Mouse (Mus musculus): ENCODE results near the gene Ren1. TPM values are rescaled to one million over a fixed set of nuclear protein-coding genes. Genes with fewer than 3 reads are reported as not detected.

The Ren1 gene
- polyA plus RNA-seq, 2 experiments, result 0.48 to 2.8 TPM

GRCm38 (mm10) chr1:133387539-133388268 lies 37.4 kb downstream of the Ren1 start:
- Histone ChIP-seq H3K4me2 (replicated peaks; ENCODE audit: low read depth, low read length, severe bottlenecking) (no peak overlapping the region), H3K27me3 (ENCODE audit: control insufficient read depth, insufficient read depth, low read length) (no peaks in the 10 kb centered on the region), H3K9me3 (ENCODE audit: control insufficient read depth, low read length) (no peaks in the 10 kb centered on the region), H3K36me3 (ENCODE audit: control insufficient read depth, insufficient read depth, low read length) (no peaks in the 10 kb centered on the region), H3K4me1 (ENCODE audit: control insufficient read depth, insufficient read depth, low read length) (no peaks in the 10 kb centered on the region; the same call in 1 of the 2 replicates), H3K4me3 (replicated peaks; ENCODE audit: low read length) (no peak overlapping the region), H3K27ac (replicated peaks; ENCODE audit: low read depth, low read length) (no peak overlapping the region), H3K9ac (ENCODE audit: low read depth, low read length, severe bottlenecking) (no peak overlapping the region)
- DNase-seq (ENCODE audit: low spot score) (no peak), ATAC-seq (ENCODE audit: low FRiP score, low read depth) (no peak)
- 64% methylated on average over 19 of the region's 19 CpGs for WGBS
- no peak for TF ChIP-seq POLR2A (IDR thresholded peaks at IDR 0.05; ENCODE audit: borderline replicate concordance, extremely low read depth, insufficient read depth, insufficient read length)

- H3K27me3 ChIP-seq (ENCODE audit: control insufficient read depth, insufficient read depth, low read length), result no peaks in the 10 kb centered on the region
- H3K9ac ChIP-seq (ENCODE audit: low read depth, low read length, severe bottlenecking), result no peak overlapping the region
- no peaks in the 10 kb centered on the region for H3K9me3 ChIP-seq (ENCODE audit: control insufficient read depth, low read length)
- H3K4me3 ChIP-seq (replicated peaks; ENCODE audit: low read length), result no peak overlapping the region
- 69% methylated on average over 4 of the region's 4 CpGs for WGBS
- no peaks in the 10 kb centered on the region for H3K36me3 ChIP-seq (ENCODE audit: control insufficient read depth, insufficient read depth, low read length)
- no peak for DNase-seq (ENCODE audit: low spot score)
- H3K4me2 ChIP-seq (replicated peaks; ENCODE audit: low read depth, low read length, severe bottlenecking), result no peak overlapping the region
- H3K4me1 ChIP-seq (ENCODE audit: control insufficient read depth, insufficient read depth, low read length), result peaks cover 3% of the 10 kb centered on the region; the same call in 1 of the 2 replicates
- no peak for ATAC-seq (ENCODE audit: low FRiP score, low read depth)
- H3K27ac ChIP-seq (replicated peaks; ENCODE audit: low read depth, low read length), result no peak overlapping the region
- TF ChIP-seq POLR2A (IDR thresholded peaks at IDR 0.05; ENCODE audit: borderline replicate concordance, extremely low read depth, insufficient read depth, insufficient read length), result no peak
Measured at GRCm38 (mm10) chr1:133394702-133395101, 44.4 kb downstream of the Ren1 start.

- no peak overlapping the region for H3K4me2 ChIP-seq (replicated peaks; ENCODE audit: low read depth, low read length, severe bottlenecking)
- 93% methylated on average over 5 of the region's 5 CpGs for whole genome bisulfite sequencing
- no peak for TF ChIP-seq POLR2A (IDR thresholded peaks at IDR 0.05; ENCODE audit: borderline replicate concordance, extremely low read depth, insufficient read depth, insufficient read length)
- no peaks in the 10 kb centered on the region for H3K36me3 ChIP-seq (ENCODE audit: control insufficient read depth, insufficient read depth, low read length)
- peaks cover 3% of the 10 kb centered on the region; the same call in 1 of the 2 replicates for H3K4me1 ChIP-seq (ENCODE audit: control insufficient read depth, insufficient read depth, low read length)
- H3K27me3 ChIP-seq (ENCODE audit: control insufficient read depth, insufficient read depth, low read length), result no peaks in the 10 kb centered on the region
- no peak overlapping the region for H3K27ac ChIP-seq (replicated peaks; ENCODE audit: low read depth, low read length)
- no peak for DNase-seq (ENCODE audit: low spot score)
- ATAC-seq (ENCODE audit: low FRiP score, low read depth), result no peak
- H3K9ac ChIP-seq (ENCODE audit: low read depth, low read length, severe bottlenecking), result no peak overlapping the region
- H3K4me3 ChIP-seq (replicated peaks; ENCODE audit: low read length), result no peak overlapping the region
- no peaks in the 10 kb centered on the region for H3K9me3 ChIP-seq (ENCODE audit: control insufficient read depth, low read length)
Measured at GRCm38 (mm10) chr1:133396693-133397092, 46.4 kb downstream of the Ren1 start.

GRCm38 (mm10) chr1:133397094-133397482 lies 46.8 kb downstream of the Ren1 start:
- H3K36me3 ChIP-seq (ENCODE audit: control insufficient read depth, insufficient read depth, low read length), result no peaks in the 10 kb centered on the region
- no peak for DNase-seq (ENCODE audit: low spot score)
- no peaks in the 10 kb centered on the region for H3K9me3 ChIP-seq (ENCODE audit: control insufficient read depth, low read length)
- peaks cover 3% of the 10 kb centered on the region; the same call in 1 of the 2 replicates for H3K4me1 ChIP-seq (ENCODE audit: control insufficient read depth, insufficient read depth, low read length)
- H3K27me3 ChIP-seq (ENCODE audit: control insufficient read depth, insufficient read depth, low read length), result no peaks in the 10 kb centered on the region
- ATAC-seq (ENCODE audit: low FRiP score, low read depth), result no peak
- 74% methylated on average over 5 of the region's 5 CpGs for WGBS
- no peak overlapping the region for H3K4me2 ChIP-seq (replicated peaks; ENCODE audit: low read depth, low read length, severe bottlenecking)
- no peak overlapping the region for H3K27ac ChIP-seq (replicated peaks; ENCODE audit: low read depth, low read length)
- H3K9ac ChIP-seq (ENCODE audit: low read depth, low read length, severe bottlenecking), result no peak overlapping the region; the same call in 1 of the 2 replicates
- TF ChIP-seq POLR2A (IDR thresholded peaks at IDR 0.05; ENCODE audit: borderline replicate concordance, extremely low read depth, insufficient read depth, insufficient read length), result no peak
- no peak overlapping the region for H3K4me3 ChIP-seq (replicated peaks; ENCODE audit: low read length)

- no peaks in the 10 kb centered on the region for H3K9me3 ChIP-seq (ENCODE audit: control insufficient read depth, low read length)
- no peak for TF ChIP-seq POLR2A (IDR thresholded peaks at IDR 0.05; ENCODE audit: borderline replicate concordance, extremely low read depth, insufficient read depth, insufficient read length)
- H3K4me3 ChIP-seq (replicated peaks; ENCODE audit: low read length), result no peak overlapping the region
- peak; percentile 21 for DNase-seq (ENCODE audit: low spot score)
- ATAC-seq (ENCODE audit: low FRiP score, low read depth), result no peak
- peak overlapping the region; percentile 41 for H3K9ac ChIP-seq (ENCODE audit: low read depth, low read length, severe bottlenecking)
- H3K36me3 ChIP-seq (ENCODE audit: control insufficient read depth, insufficient read depth, low read length), result no peaks in the 10 kb centered on the region
- WGBS, result 16% methylated on average over 17 of the region's 17 CpGs
- H3K4me1 ChIP-seq (ENCODE audit: control insufficient read depth, insufficient read depth, low read length), result peaks cover 3% of the 10 kb centered on the region; the same call in 1 of the 2 replicates
- no peak overlapping the region for H3K4me2 ChIP-seq (replicated peaks; ENCODE audit: low read depth, low read length, severe bottlenecking)
- no peaks in the 10 kb centered on the region for H3K27me3 ChIP-seq (ENCODE audit: control insufficient read depth, insufficient read depth, low read length)
- H3K27ac ChIP-seq (replicated peaks; ENCODE audit: low read depth, low read length), result 0 out of 2 replicates have a peak overlapping the region, but pooled peaks have one; percentile 21
Measured at GRCm38 (mm10) chr1:133397483-133398237, 47.4 kb downstream of the Ren1 start.
